Mouse (Mus musculus) forebrain, embryonic 16.5 days (tissue): ENCODE results near the gene Islr. TPM values are rescaled to one million over a fixed set of nuclear protein-coding genes. Genes with fewer than 3 reads are reported as not detected.

ENCODE experiments used
- ATAC-seq: fragments of 200-750 bp; cut with Nextera tagmentation; 2 replicates; pipeline ENCODE4 v1.8.0; 2017; ENCODE audit warnings: mild to moderate bottlenecking, moderate library complexity
- H3K27ac ChIP-seq: fragments of 300-500 bp; sonication (generic); 2 replicates; pipeline ENCODE4 v1.5.1; 2014; ENCODE audit warnings: low read length, control low read depth
- H3K27me3 ChIP-seq: fragments of 300-500 bp; sonication (generic); replicated peaks from 2 replicates; pipeline ENCODE4 v1.6.1; 2014; ENCODE audit warnings: low read length; ENCODE audit not compliant: control insufficient read depth, insufficient read depth
- H3K36me3 ChIP-seq: fragments of 300-500 bp; sonication (generic); 2 replicates; pipeline ENCODE4 v1.6.1; 2014; ENCODE audit not compliant: control insufficient read depth, insufficient read depth
- H3K4me1 ChIP-seq: fragments of 300-500 bp; sonication (generic); replicated peaks from 2 replicates; pipeline ENCODE4 v1.6.1; 2014; ENCODE audit warnings: low read length; ENCODE audit not compliant: control insufficient read depth, insufficient read depth
- H3K4me2 ChIP-seq: fragments of 300-500 bp; sonication (generic); 2 replicates; pipeline ENCODE4 v1.6.1; 2014; ENCODE audit warnings: mild to moderate bottlenecking, low read length, control low read depth
- H3K4me3 ChIP-seq: fragments of 300-500 bp; sonication (generic); replicated peaks from 2 replicates; pipeline ENCODE4 v1.5.1; 2014; ENCODE audit warnings: mild to moderate bottlenecking, low read length, control low read depth
- H3K9ac ChIP-seq: fragments of 300-500 bp; sonication (generic); replicated peaks from 2 replicates; pipeline ENCODE4 v1.6.1; 2014; ENCODE audit warnings: low read depth, low read length, control low read depth
- H3K9me3 ChIP-seq: fragments of 300-500 bp; sonication (generic); 2 replicates; pipeline ENCODE4 v1.6.1; 2016; ENCODE audit warnings: low read length; ENCODE audit not compliant: control insufficient read depth
- WGBS: fragments of 180-500 bp; shearing (Covaris S2); extraction: QIAGEN DNeasy Blood & Tissue Kit; methylation state at CpG from one replicate; pipeline ENCODE4 v1.1.7; 2014; 5-methylcytosine and 5-hydroxymethylcytosine counted together
- polyA plus RNA-seq: library from polyadenylated mRNA; unstranded; fragments of >200 nt; fragmentation: Nextera tagmentation; extraction: Ambion mirVana; gene quantifications from 2 replicates; pipeline ENCODE4 v1.2.1, GENCODE M21; 2015

Gene Islr
- polyA plus RNA-seq, 1 experiment from 2014 or later = 16.8 TPM

- Histone ChIP-seq H3K27ac (no peak overlapping the region), H3K9me3 (no peaks in the 10 kb centered on the region), H3K4me2 (no peak overlapping the region), H3K9ac (no peak overlapping the region), H3K36me3 (no peaks in the 10 kb centered on the region), H3K4me3 (no peak overlapping the region), H3K4me1 (no peaks in the 10 kb centered on the region), H3K27me3 (no peaks in the 10 kb centered on the region)
- WGBS = 84% methylated on average over 2 of the region's 2 CpGs
- no peak for ATAC-seq
These were observed 20.2 kb upstream of the Islr start for GRCm38 (mm10) chr9:58224356-58224755.

GRCm38 (mm10) chr9:58220218-58220903 lies 16.3 kb upstream of the Islr start:
- H3K27ac ChIP-seq = no peak overlapping the region
- 71% methylated on average over 24 of the region's 24 CpGs for WGBS

GRCm38 (mm10) chr9:58218539-58218938 lies 14.4 kb upstream of the Islr start:
- 86% methylated on average over 3 of the region's 3 CpGs for WGBS
- Histone ChIP-seq H3K4me1 (peaks cover 4% of the 10 kb centered on the region; the same call in 1 of the 2 replicates), H3K36me3 (no peaks in the 10 kb centered on the region), H3K27me3 (no peaks in the 10 kb centered on the region), H3K4me3 (no peak overlapping the region), H3K9ac (no peak overlapping the region), H3K27ac (no peak overlapping the region), H3K9me3 (no peaks in the 10 kb centered on the region), H3K4me2 (no peak overlapping the region)
- ATAC-seq = no peak

More at GRCm38 (mm10) chr9:58220218-58220903, 16.3 kb upstream of the Islr start:
- Histone ChIP-seq H3K4me2 (no peak overlapping the region), H3K4me1 (peaks cover 4% of the 10 kb centered on the region; the same call in 1 of the 2 replicates), H3K4me3 (no peak overlapping the region), H3K36me3 (no peaks in the 10 kb centered on the region), H3K27me3 (no peaks in the 10 kb centered on the region), H3K9ac (no peak overlapping the region), H3K9me3 (no peaks in the 10 kb centered on the region)
- ATAC-seq = no peak

- no peaks in the 10 kb centered on the region for H3K9me3 ChIP-seq
- H3K9ac ChIP-seq = no peak overlapping the region
- no peak overlapping the region for H3K4me2 ChIP-seq
- H3K4me1 ChIP-seq = peaks cover 4% of the 10 kb centered on the region; the same call in 1 of the 2 replicates
- no peaks in the 10 kb centered on the region for H3K27me3 ChIP-seq
- ATAC-seq = peak; percentile 72
- WGBS = 28% methylated on average over 6 of the region's 6 CpGs
- H3K36me3 ChIP-seq = no peaks in the 10 kb centered on the region
- no peak overlapping the region for H3K4me3 ChIP-seq
- H3K27ac ChIP-seq = no peak overlapping the region
These were observed 12.3 kb upstream of the Islr start for GRCm38 (mm10) chr9:58216402-58216801.

GRCm38 (mm10) chr9:58214519-58215180 lies 10.5 kb upstream of the Islr start:
- 69% methylated on average over 8 of the region's 8 CpGs for WGBS
- Histone ChIP-seq H3K27me3 (no peaks in the 10 kb centered on the region), H3K4me3 (no peak overlapping the region), H3K9ac (no peak overlapping the region), H3K4me1 (peaks cover 4% of the 10 kb centered on the region; the same call in 1 of the 2 replicates), H3K4me2 (no peak overlapping the region), H3K9me3 (no peaks in the 10 kb centered on the region), H3K27ac (no peak overlapping the region), H3K36me3 (no peaks in the 10 kb centered on the region)
- ATAC-seq = no peak

GRCm38 (mm10) chr9:58213865-58214264 lies 9.8 kb upstream of the Islr start:
- 40% methylated on average over 5 of the region's 5 CpGs for WGBS
- no peak overlapping the region for H3K27ac ChIP-seq

GRCm38 (mm10) chr9:58213377-58213776 lies 9.3 kb upstream of the Islr start:
- Histone ChIP-seq H3K27me3 (no peaks in the 10 kb centered on the region), H3K36me3 (no peaks in the 10 kb centered on the region), H3K4me2 (no peak overlapping the region), H3K4me3 (no peak overlapping the region), H3K9me3 (no peaks in the 10 kb centered on the region), H3K9ac (no peak overlapping the region), H3K4me1 (peaks cover 7% of the 10 kb centered on the region; the same call in 1 of the 2 replicates), H3K27ac (no peak overlapping the region)
- WGBS = 76% methylated on average over 5 of the region's 5 CpGs
- no peak for ATAC-seq

More at GRCm38 (mm10) chr9:58213865-58214264, 9.8 kb upstream of the Islr start:
- Histone ChIP-seq H3K4me3 (no peak overlapping the region), H3K9me3 (no peaks in the 10 kb centered on the region), H3K4me2 (no peak overlapping the region), H3K4me1 (peaks cover 7% of the 10 kb centered on the region; the same call in 1 of the 2 replicates), H3K36me3 (no peaks in the 10 kb centered on the region), H3K27me3 (no peaks in the 10 kb centered on the region), H3K9ac (no peak overlapping the region)
- no peak for ATAC-seq

- no peaks in the 10 kb centered on the region for H3K9me3 ChIP-seq
- no peak overlapping the region for H3K9ac ChIP-seq
- WGBS = 82% methylated on average over 2 of the region's 2 CpGs
- no peak overlapping the region for H3K4me3 ChIP-seq
- H3K4me2 ChIP-seq = no peak overlapping the region
- no peaks in the 10 kb centered on the region for H3K36me3 ChIP-seq
- peaks cover 21% of the 10 kb centered on the region for H3K4me1 ChIP-seq
- ATAC-seq = no peak
- H3K27me3 ChIP-seq = no peaks in the 10 kb centered on the region
- no peak overlapping the region for H3K27ac ChIP-seq
These were observed 6.2 kb upstream of the Islr start for GRCm38 (mm10) chr9:58210304-58210627.

- ATAC-seq = no peak
- Histone ChIP-seq H3K4me3 (no peak overlapping the region), H3K9ac (no peak overlapping the region), H3K9me3 (no peaks in the 10 kb centered on the region), H3K4me2 (no peak overlapping the region), H3K27ac (no peak overlapping the region), H3K4me1 (peaks cover 25% of the 10 kb centered on the region), H3K27me3 (no peaks in the 10 kb centered on the region), H3K36me3 (no peaks in the 10 kb centered on the region)
- WGBS = 63% methylated on average over 8 of the region's 8 CpGs
These were observed 5.6 kb upstream of the Islr start for GRCm38 (mm10) chr9:58209462-58210303.
